ENCODE assay signal across 11 mouse cellular contexts in genomic region chr12:73462091-73462490, GRCm38 (mm10).
DNase-seq lines count a peak whose midpoint lies in the region; ATAC-seq and TF ChIP-seq lines count a peak whose summit lies in the region.
"Had no signal": no experiment of that assay in that cellular context is flagged by ENCODE, and none has a peak within 500 bp of the region (broad histone marks: within the 10 kb centered on the region; RNA-seq: fewer than 3 reads in every experiment).

No protein-coding gene starts in this region.

- no peak overlapping the region for H3K9ac ChIP-seq in lung, postnatal 0 days (replicated peaks; ENCODE audit: low read depth)
- H3K9ac ChIP-seq: liver, embryonic 15.5 days had no signal

- H3K4me3 ChIP-seq in lung, postnatal 0 days (ENCODE audit: low read depth, low read length), result no peak overlapping the region
- H3K4me3 ChIP-seq: erythroblast, embryonic 14.5 days; liver, embryonic 15.5 days had no signal

- H3K27ac ChIP-seq in lung, postnatal 0 days (ENCODE audit: low read length), result no peak overlapping the region
- H3K27ac ChIP-seq: liver, embryonic 15.5 days had no signal

- no peak for DNase-seq in frontal cortex, postnatal 36 days (ENCODE audit: low spot score in 2 of 2)
- DNase-seq in adipocyte (ENCODE audit: low spot score), result peak; percentile 68
- DNase-seq in fibroblast of lung, adult 2 months (ENCODE audit: low read depth), result peak; percentile 94
- DNase-seq in heart, postnatal 4 days, result peak; percentile 77
- peak; percentile 59 for DNase-seq in lung, postnatal 0 days (ENCODE audit: low spot score)
- no peak for DNase-seq in frontal cortex, postnatal 14 days (ENCODE audit: low spot score in 2 of 2)
- DNase-seq in spleen, adult 12 weeks (ENCODE audit: low spot score), result no peak

- no peak for TF ChIP-seq EP300 in lung, postnatal 0 days (IDR thresholded peaks at IDR 0.05)

- TF ChIP-seq CTCF in lung, postnatal 0 days (IDR thresholded peaks at IDR 0.05), result no peak

- peak; percentile 62 for ATAC-seq in frontal cortex, adult (ENCODE audit: low TSS enrichment)
- ATAC-seq in lung, postnatal 0 days, result peak; percentile 85

- WGBS in lung, postnatal 0 days, result 38% methylated on average over 5 of the region's 5 CpGs

- no peaks in the 10 kb centered on the region for H3K36me3 ChIP-seq in lung, postnatal 0 days (ENCODE audit: insufficient read depth, low read length)
- H3K36me3 ChIP-seq: G1E; liver, embryonic 15.5 days had no signal

- no peaks in the 10 kb centered on the region for H3K9me3 ChIP-seq in lung, postnatal 0 days (ENCODE audit: low read length)
- H3K9me3 ChIP-seq: G1E; liver, embryonic 15.5 days had no signal

- H3K4me1 ChIP-seq in lung, postnatal 0 days (ENCODE audit: insufficient read depth, low read depth, low read length), result no peaks in the 10 kb centered on the region
- H3K4me1 ChIP-seq: liver, embryonic 15.5 days had no signal

- H3K27me3 ChIP-seq in lung, postnatal 0 days (replicated peaks; ENCODE audit: insufficient read depth, low read length), result no peaks in the 10 kb centered on the region
- H3K27me3 ChIP-seq: liver, embryonic 15.5 days had no signal

- H3K4me2 ChIP-seq in lung, postnatal 0 days (replicated peaks; ENCODE audit: low read depth, low read length), result no peak overlapping the region
- H3K4me2 ChIP-seq: liver, embryonic 15.5 days had no signal

Comparison
In these comparisons a context has a peak if more than half of its experiments do, and no peak if none do; other contexts are left out.
1. DNase-seq: peak in adipocyte (single experiment), fibroblast of lung, adult 2 months (single experiment), heart, postnatal 4 days (single experiment) and lung, postnatal 0 days (single experiment); none in frontal cortex, postnatal 36 days (0 of 2), frontal cortex, postnatal 14 days (0 of 2) and spleen, adult 12 weeks (single experiment).